Mouse (Mus musculus): ENCODE results near the gene Tbc1d9b. TPM values are rescaled to one million over a fixed set of nuclear protein-coding genes. Genes with fewer than 3 reads are reported as not detected.

Gene Tbc1d9b
- polyA plus RNA-seq, 2 experiments: 44.9 to 45.2 TPM

DNA sequence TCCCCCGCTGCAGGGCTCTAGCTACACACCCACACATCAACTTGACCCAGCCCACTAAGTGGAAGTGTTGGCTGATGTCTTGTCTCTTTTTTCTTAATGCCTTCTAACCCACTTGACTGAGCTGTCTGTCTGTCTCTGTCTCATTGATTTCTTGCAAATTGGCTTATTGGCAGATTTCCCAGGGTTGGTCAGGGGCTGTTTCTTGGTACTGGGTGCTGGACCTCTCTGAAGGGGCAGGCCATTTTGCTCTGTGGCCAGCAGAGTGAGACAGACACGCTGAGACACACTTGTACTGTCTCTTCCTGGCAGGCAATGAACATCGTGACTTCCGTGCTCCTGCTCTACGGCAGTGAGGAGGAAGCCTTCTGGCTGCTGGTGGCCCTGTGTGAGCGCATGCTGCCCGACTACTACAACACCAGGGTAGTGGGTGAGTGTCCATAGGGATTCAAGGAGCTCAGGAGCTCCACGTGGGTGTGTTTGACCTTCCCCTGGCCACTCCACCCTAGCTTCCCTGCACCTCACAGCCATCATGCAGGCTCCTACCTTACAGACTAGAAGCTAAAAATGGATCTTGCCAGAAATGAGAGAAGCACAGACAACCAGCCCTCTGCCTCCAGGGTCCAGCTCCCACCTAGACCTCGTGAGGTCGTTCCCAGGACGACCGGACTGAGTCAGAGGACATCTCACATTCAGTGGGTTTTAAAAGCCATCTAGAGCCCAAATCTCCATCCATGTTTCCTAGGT, 23.8 kb downstream of the Tbc1d9b start:
- no peak for DNase-seq (ENCODE audit: low spot score)

DNA sequence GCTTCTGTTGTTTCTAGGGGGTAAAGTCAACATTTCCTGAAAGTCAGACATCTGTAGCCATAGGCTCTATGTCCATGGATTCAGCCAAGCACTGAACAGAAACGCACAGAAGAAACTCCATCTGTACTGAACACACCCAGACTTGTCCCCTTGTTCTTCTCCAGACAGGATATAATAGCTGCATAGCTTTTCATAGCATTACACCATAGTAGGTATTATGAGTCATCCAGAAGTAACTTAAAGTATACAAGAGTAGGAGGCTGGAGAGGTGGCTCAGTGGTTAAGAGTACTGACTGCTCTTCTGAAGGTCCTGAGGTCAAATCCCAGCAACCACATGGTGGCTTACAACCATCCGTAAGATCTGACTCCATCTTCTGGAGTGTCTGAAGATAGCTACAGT, 24.6 kb downstream of the Tbc1d9b start:
- peaks cover 98% of the 10 kb centered on the region for H3K36me3 ChIP-seq (ENCODE audit: control insufficient read depth, insufficient read depth, low read length)
- H3K27ac ChIP-seq (replicated peaks; ENCODE audit: low read depth, low read length): no peak overlapping the region
- DNase-seq (ENCODE audit: low spot score): no peak
- WGBS: 89% methylated on average over 2 of the region's 2 CpGs
- no peak overlapping the region for H3K4me3 ChIP-seq (replicated peaks; ENCODE audit: low read length)
- no peaks in the 10 kb centered on the region for H3K27me3 ChIP-seq (ENCODE audit: control insufficient read depth, insufficient read depth, low read length)
- no peak for ATAC-seq (ENCODE audit: low FRiP score, low read depth)
- H3K9ac ChIP-seq (ENCODE audit: low read depth, low read length, severe bottlenecking): no peak overlapping the region
- no peak overlapping the region for H3K4me2 ChIP-seq (replicated peaks; ENCODE audit: low read depth, low read length, severe bottlenecking)
- H3K9me3 ChIP-seq (ENCODE audit: control insufficient read depth, low read length): no peaks in the 10 kb centered on the region
- no peak for TF ChIP-seq POLR2A (IDR thresholded peaks at IDR 0.05; ENCODE audit: borderline replicate concordance, extremely low read depth, insufficient read depth, insufficient read length)
- H3K4me1 ChIP-seq (ENCODE audit: control insufficient read depth, insufficient read depth, low read length): no peaks in the 10 kb centered on the region

More for the DNA sequence above, 23.8 kb downstream of the Tbc1d9b start:
- Histone ChIP-seq H3K9me3 (ENCODE audit: control insufficient read depth, low read length) (no peaks in the 10 kb centered on the region), H3K9ac (ENCODE audit: low read depth, low read length, severe bottlenecking) (no peak overlapping the region), H3K27ac (replicated peaks; ENCODE audit: low read depth, low read length) (no peak overlapping the region), H3K4me3 (replicated peaks; ENCODE audit: low read length) (no peak overlapping the region), H3K4me2 (replicated peaks; ENCODE audit: low read depth, low read length, severe bottlenecking) (no peak overlapping the region), H3K4me1 (ENCODE audit: control insufficient read depth, insufficient read depth, low read length) (no peaks in the 10 kb centered on the region), H3K36me3 (ENCODE audit: control insufficient read depth, insufficient read depth, low read length) (peaks cover 98% of the 10 kb centered on the region), H3K27me3 (ENCODE audit: control insufficient read depth, insufficient read depth, low read length) (no peaks in the 10 kb centered on the region)
- no peak for TF ChIP-seq POLR2A (IDR thresholded peaks at IDR 0.05; ENCODE audit: borderline replicate concordance, extremely low read depth, insufficient read depth, insufficient read length)
- 88% methylated on average over 12 of the region's 12 CpGs for WGBS
- no peak for ATAC-seq (ENCODE audit: low FRiP score, low read depth)

DNA sequence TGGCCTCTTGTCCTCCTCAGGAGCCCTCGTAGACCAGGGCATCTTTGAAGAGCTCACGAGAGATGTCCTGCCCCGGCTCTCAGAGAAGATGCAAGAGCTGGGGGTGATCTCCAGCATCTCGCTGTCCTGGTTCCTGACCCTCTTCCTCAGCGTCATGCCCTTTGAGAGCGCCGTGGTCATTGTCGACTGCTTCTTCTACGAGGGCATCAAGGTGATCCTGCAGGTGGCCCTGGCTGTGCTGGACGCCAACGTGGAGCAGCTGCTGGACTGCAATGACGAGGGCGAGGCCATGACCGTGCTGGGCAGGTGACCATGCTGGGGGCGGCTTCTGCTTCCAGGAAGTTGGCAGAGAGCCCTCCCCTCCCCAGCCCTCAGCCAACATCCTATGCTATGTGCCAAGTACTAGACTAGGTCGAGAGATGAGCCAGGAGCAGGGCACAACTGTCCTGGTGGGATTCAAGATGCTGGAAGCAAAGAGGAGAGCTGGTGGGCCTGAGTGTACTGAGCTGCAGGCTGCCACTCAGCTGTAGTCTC, 25.6 kb downstream of the Tbc1d9b start:
- H3K36me3 ChIP-seq (ENCODE audit: control insufficient read depth, insufficient read depth, low read length): peaks cover 98% of the 10 kb centered on the region

DNA sequence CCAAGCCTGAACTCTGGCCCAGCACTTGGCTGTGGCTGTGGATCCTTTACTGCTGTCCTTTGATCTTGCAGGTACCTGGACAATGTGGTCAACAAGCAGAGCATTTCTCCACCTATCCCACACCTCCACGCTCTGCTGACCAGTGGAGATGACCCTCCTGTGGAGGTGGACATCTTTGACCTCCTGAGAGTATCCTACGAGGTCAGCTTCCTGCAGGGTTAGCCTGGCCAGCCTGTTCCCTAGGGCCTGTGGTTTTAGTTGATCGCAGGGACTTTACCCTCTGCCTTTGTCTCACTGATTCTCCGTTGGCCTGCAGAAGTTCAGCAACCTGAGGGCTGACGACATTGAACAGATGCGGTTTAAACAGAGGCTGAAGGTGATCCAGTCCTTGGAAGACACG, 27.1 kb downstream of the Tbc1d9b start:
- Histone ChIP-seq H3K4me1 (ENCODE audit: control insufficient read depth, insufficient read depth, low read length) (no peaks in the 10 kb centered on the region), H3K27me3 (ENCODE audit: control insufficient read depth, insufficient read depth, low read length) (no peaks in the 10 kb centered on the region), H3K27ac (replicated peaks; ENCODE audit: low read depth, low read length) (no peak overlapping the region), H3K9ac (ENCODE audit: low read depth, low read length, severe bottlenecking) (no peak overlapping the region), H3K4me3 (replicated peaks; ENCODE audit: low read length) (no peak overlapping the region), H3K9me3 (ENCODE audit: control insufficient read depth, low read length) (no peaks in the 10 kb centered on the region), H3K4me2 (replicated peaks; ENCODE audit: low read depth, low read length, severe bottlenecking) (no peak overlapping the region), H3K36me3 (ENCODE audit: control insufficient read depth, insufficient read depth, low read length) (peaks cover 98% of the 10 kb centered on the region)
- ATAC-seq (ENCODE audit: low FRiP score, low read depth) (no peak), DNase-seq (ENCODE audit: low spot score) (no peak)
- WGBS: 94% methylated on average over 7 of the region's 7 CpGs
- TF ChIP-seq POLR2A (IDR thresholded peaks at IDR 0.05; ENCODE audit: borderline replicate concordance, extremely low read depth, insufficient read depth, insufficient read length): no peak

More for the DNA sequence above, 25.6 kb downstream of the Tbc1d9b start:
- Histone ChIP-seq H3K4me1 (ENCODE audit: control insufficient read depth, insufficient read depth, low read length) (no peaks in the 10 kb centered on the region), H3K4me2 (replicated peaks; ENCODE audit: low read depth, low read length, severe bottlenecking) (no peak overlapping the region), H3K27ac (replicated peaks; ENCODE audit: low read depth, low read length) (no peak overlapping the region), H3K9me3 (ENCODE audit: control insufficient read depth, low read length) (no peaks in the 10 kb centered on the region), H3K27me3 (ENCODE audit: control insufficient read depth, insufficient read depth, low read length) (no peaks in the 10 kb centered on the region), H3K4me3 (replicated peaks; ENCODE audit: low read length) (no peak overlapping the region), H3K9ac (ENCODE audit: low read depth, low read length, severe bottlenecking) (no peak overlapping the region)
- 94% methylated on average over 16 of the region's 16 CpGs for WGBS
- DNase-seq (ENCODE audit: low spot score): no peak
- TF ChIP-seq POLR2A (IDR thresholded peaks at IDR 0.05; ENCODE audit: borderline replicate concordance, extremely low read depth, insufficient read depth, insufficient read length): no peak
- ATAC-seq (ENCODE audit: low FRiP score, low read depth): no peak

DNA sequence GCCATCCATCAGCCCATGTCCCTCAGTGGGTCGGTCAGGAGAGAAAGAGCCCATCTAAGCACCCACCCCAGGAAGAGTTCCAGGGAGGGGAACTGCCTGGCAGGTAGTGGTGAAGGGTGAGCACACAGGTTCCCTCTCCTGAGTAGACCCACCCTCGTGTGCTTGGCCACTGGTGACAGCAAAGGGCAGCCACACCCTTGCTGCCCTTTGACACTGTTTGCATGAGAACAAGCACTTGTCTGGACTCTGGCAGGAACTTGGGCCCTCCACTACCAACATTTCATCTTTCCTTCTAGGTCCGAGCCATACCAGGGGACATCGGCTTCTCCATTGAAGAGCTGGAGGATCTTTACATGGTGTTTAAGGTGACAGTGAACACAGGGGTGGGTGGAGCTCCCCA, 28.2 kb downstream of the Tbc1d9b start:
- Histone ChIP-seq H3K27ac (replicated peaks; ENCODE audit: low read depth, low read length) (no peak overlapping the region), H3K4me2 (replicated peaks; ENCODE audit: low read depth, low read length, severe bottlenecking) (no peak overlapping the region), H3K36me3 (ENCODE audit: control insufficient read depth, insufficient read depth, low read length) (peaks cover 97% of the 10 kb centered on the region), H3K27me3 (ENCODE audit: control insufficient read depth, insufficient read depth, low read length) (no peaks in the 10 kb centered on the region), H3K4me3 (replicated peaks; ENCODE audit: low read length) (no peak overlapping the region), H3K4me1 (ENCODE audit: control insufficient read depth, insufficient read depth, low read length) (no peaks in the 10 kb centered on the region), H3K9ac (ENCODE audit: low read depth, low read length, severe bottlenecking) (no peak overlapping the region), H3K9me3 (ENCODE audit: control insufficient read depth, low read length) (no peaks in the 10 kb centered on the region)
- no peak for TF ChIP-seq POLR2A (IDR thresholded peaks at IDR 0.05; ENCODE audit: borderline replicate concordance, extremely low read depth, insufficient read depth, insufficient read length)
- 84% methylated on average over 4 of the region's 4 CpGs for WGBS
- DNase-seq (ENCODE audit: low spot score) (no peak), ATAC-seq (ENCODE audit: low FRiP score, low read depth) (no peak)

Measured in limb, embryonic 14.5 days (tissue).